Mouse (Mus musculus): Measurements from ENCODE around the gene Rps3.
A peak's percentile ranks its signal among the peaks of the same experiment; 100 is the strongest.

Gene Rps3

GRCm38 (mm10) chr7:99441534-99442072 is 41.9 kb downstream of the Rps3 start:
- peak; percentile 40 for DNase-seq (ENCODE audit: low spot score)

GRCm38 (mm10) chr7:99438881-99439280 is 44.7 kb downstream of the Rps3 start:
- DNase-seq (ENCODE audit: low spot score) = no peak

DNA sequence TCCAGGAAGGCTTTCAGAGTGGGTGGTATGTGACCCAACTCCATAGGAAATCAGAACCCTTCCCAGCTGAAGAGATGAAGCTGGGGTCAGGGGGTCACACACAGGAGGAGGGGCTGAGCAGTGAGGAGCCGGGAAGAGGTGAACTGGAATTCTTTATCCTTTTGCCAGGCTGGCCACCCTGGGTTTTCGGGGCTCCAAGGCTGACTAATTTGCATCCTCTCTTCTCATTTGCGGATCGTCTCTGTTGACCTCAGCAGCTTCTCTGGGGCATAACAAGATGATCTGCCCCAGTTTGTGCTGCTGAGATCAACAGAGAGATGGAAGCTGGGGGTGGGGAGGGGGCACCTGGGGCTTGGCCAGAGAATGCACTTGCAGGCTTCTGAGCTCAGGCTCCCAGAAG is 47.0 kb downstream of the Rps3 start:
- peak; percentile 61 for DNase-seq (ENCODE audit: low spot score)

DNA sequence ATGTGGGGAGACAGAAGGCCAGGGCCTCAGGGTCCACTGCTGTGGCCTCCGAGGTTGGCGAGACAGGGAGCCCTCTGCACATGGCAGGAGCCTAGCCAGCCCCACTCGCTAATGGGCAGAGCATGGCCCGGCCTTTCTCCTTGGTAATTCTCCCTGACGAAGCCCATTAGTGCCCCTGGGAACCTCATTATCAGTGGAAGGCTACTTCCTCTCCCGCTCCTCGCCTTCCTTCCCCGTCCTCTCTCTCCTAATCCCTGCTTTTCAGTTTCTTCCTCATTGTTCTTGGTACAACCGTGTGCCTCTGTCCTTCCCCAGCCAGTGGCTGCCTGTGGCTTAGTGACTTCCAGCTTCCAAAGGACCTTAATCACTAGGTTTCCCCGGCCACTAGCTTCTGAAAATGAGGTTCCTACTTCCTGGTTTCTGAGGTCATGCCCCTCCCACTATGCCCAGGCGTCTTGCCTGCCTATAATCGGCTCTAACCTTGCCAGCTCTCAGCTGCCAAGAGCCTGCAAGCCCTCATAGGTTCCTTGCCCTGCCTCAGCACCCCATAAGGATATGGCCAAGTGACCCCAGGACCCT is 48.8 kb downstream of the Rps3 start:
- no peak for DNase-seq (ENCODE audit: low spot score)

DNA sequence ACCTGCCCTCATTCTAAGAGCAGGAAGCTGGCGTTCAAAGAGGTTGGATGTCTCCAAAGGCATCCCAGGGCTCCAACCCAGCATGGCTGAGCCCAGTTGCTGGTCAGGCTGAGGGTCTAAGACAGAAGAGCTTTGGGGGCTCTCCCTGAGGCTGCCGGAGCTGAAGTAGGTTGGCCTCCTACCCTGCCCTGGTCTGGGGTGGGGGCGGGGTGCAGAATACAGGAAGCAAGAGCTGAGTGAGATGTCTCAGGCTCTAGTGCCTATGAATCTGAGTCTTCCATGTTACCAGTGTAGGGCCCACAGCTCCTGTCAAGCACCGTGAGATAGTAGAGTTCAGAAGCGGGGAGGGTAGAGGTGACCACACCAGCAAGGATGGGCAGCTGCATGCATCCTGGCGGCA is 50.7 kb downstream of the Rps3 start:
- no peak for DNase-seq (ENCODE audit: low spot score)

DNA sequence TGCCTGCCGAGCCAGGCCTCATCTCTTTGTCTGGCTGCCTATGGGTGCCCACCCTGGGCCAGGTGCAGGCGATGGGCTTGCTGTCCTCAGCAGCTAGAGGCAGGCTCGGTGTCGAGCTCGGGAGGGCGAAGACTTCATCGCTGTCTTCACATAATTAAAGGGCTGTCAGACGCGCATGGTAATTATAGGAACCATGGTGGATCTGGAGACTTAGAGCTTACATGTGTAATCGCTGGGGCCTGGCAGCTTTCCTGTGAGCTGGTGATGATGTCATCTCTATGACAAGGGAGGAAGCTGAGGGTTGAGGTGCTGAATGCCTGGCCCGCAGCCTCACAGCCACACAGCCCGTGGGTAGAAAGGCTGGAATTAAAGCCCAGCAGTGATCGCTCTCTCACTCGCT is 51.3 kb downstream of the Rps3 start:
- DNase-seq (ENCODE audit: low spot score) = no peak

GRCm38 (mm10) chr7:99430246-99430645 is 53.3 kb downstream of the Rps3 start:
- DNase-seq (ENCODE audit: low spot score) = no peak

- no peak for DNase-seq (ENCODE audit: low spot score)
Measured at GRCm38 (mm10) chr7:99429786-99430185, 53.8 kb downstream of the Rps3 start.

- no peak for DNase-seq (ENCODE audit: low spot score)
Measured at GRCm38 (mm10) chr7:99428836-99429235, 54.7 kb downstream of the Rps3 start.

GRCm38 (mm10) chr7:99427987-99428386 is 55.6 kb downstream of the Rps3 start:
- no peak for DNase-seq (ENCODE audit: low spot score)
